Mouse (Mus musculus): ENCODE measurements at regions not wholly inside any gene's neighbourhood (a gene's known extent, or its start where the extent isn't known, plus 50 kb on each side); places are given as distances from the start of the nearest gene placed in this dataset.

DNA sequence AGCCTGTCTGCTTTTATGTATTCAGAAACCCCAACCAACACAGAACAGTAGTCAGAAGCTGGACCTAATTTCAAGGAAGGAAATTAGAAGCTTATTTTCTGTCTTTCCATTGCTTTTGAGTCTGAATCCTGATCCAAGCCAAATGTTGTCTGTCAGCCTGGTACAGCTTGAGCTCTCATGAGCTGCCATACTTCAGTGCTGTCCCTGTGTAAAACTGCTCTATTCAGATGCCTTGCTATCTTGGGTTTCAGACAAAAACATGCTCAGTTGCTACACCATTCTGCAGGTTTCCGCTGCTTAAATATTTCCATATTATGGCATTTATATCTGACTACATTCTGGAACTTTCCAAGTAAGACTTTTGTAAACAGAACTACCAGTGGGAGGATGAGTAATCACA lies 1403.2 kb downstream of the Epha7 start:
- peak; percentile 4 for DNase-seq (ENCODE audit: low spot score)

DNA sequence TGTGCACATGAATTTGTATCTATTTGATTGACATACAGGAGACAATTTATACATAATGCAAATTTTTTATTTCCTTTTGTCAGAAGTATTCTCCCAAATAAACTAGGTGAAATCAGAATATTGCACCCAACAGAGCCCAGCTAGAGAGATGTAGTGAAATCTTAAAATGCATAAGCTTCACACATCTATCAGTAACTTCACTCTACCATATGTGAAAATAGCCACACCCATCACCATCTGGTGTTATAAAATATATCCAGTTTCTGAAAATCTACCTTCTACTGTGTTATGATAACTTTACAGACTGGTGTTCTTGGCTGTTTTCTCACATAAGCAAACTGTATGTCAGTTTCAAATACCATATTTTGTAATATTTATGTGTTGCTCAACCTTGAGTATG lies 1414.2 kb downstream of the Epha7 start:
- no peak for DNase-seq (ENCODE audit: low spot score)

DNA sequence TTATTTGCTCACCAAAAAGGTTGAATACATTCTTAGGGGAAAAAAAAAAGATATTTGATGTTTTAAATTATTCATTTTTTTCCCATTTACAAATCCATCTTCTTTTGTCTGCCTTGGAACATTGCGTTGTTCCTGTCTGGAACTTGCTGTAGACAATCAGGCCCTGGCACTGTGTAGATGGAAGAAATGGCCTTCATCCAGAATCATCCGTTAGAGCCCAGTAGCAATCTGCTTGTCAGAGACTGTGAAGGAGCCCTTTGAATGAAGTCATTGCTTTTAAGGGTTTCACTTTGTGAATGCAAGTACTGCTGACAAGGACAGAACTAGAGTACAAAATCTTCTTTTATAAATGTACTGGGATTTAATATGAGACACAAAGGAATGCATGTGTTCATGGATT lies 1449.2 kb downstream of the Epha7 start:
- peak; percentile 1 for DNase-seq (ENCODE audit: low spot score)

DNA sequence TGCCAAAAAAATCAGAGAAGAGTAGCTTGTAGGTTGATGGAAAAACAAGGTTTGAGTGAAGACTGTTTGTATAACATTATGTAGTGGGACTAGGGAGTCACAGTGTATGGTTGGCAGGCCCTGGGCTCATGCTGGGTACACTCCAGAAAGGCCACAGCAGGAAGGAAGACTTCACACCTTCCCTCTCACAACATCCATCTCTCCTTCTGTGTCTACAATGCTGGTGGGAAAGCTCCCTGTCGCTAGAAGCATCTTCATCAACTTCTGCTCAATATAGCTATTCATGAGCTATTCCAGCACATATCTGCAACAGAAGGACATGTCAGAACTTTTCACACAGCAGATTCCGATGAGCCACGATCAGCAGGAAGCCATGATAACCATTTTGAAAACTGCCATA lies 1455.1 kb downstream of the Epha7 start:
- no peak for DNase-seq (ENCODE audit: low spot score)

DNA sequence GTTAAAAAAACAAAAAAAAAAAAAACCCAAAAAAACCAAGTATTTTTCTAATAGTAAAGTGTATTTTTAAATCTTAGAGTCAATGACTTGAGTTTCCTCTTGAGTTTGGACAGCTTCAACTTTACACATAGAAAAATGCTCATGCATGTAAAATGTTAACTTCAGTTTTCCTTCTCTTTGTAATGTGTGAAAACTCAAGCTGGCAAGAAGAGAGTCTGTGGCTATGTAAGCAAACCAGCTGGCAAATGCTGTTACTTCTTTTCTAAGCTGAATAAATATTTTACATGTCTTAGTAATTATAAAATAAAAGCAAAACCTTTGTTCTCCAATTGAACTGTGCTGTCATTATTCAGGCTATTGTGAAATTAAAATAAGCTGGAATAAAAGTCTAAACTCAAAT lies 1457.1 kb downstream of the Epha7 start:
- no peak for DNase-seq (ENCODE audit: low spot score)

DNA sequence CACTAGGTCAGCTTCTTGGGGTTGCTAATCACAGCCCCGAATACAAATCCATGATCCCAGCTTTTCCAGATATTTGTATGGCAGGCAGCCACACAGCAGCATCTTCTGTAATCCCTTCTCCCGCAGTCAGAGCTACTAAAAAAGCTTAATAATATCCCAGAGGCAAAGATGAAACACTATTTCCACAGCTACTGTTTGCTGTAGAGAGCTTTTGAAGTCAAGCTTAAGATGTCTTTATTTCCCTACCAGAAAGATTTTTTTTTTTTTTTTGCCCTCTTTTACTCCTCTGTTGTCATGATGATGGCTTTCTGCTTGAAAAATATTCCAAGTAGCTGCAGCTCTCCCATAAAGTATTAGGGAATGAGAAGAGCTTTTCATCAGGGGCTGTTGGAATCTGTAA lies 1499.5 kb downstream of the Epha7 start:
- no peak for DNase-seq (ENCODE audit: low spot score)

DNA sequence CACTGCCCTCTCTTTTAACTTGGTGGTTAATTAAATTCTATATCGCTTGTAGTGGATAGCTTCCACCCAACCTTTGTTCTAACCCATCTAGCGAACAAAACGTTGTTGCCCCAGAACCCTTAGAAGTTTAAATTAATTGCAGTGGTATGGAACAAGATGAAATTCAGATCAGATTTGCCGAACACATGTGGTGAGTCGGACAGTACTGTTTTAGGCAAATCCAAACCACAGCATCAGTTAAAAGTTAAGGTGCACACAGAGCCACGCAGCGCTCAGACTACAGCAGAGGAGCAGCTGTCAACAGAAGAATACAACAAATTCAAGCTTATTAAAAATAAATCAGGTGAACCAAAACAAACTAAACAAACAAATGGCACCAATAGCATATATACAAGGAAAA lies 1500.0 kb downstream of the Epha7 start:
- DNase-seq (ENCODE audit: low spot score): no peak

DNA sequence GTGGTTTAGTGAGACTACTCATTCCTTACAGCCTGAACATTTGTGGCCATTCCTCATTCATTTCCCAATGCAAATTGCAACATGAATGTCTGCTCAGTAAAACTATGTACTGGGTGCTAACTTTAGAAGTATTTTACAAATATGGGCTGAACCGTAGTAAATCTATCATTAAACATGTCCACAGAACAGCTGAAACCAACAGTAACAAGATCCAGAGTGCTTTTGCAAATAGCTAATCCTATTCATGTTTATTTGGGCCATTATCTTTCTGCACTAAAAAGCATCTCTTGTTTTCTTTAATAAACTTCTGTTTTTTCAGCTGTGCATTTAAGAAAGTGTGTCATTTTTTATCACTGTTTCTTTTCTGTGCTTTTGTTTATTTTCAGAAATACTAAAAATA lies 1502.4 kb downstream of the Epha7 start:
- DNase-seq (ENCODE audit: low spot score): no peak

DNA sequence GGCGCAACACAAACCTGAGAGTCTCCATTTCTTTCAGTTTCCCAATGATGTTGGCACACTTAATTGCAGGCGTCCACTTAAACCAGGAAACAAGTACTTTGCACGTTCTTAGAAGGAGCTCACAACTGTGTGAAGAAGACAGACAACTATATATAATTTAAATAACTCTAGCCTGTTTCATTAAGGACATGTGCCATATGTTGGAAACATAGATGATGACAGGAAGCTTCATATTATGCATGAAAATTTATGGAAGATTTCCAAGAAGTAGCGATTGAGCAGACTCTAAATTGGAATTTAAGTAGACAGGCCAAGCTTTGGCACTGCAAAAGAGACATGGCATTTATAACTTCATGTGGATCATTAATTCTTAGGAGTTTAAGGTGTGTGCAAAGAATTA lies 1504.1 kb downstream of the Epha7 start:
- no peak for DNase-seq (ENCODE audit: low spot score)

DNA sequence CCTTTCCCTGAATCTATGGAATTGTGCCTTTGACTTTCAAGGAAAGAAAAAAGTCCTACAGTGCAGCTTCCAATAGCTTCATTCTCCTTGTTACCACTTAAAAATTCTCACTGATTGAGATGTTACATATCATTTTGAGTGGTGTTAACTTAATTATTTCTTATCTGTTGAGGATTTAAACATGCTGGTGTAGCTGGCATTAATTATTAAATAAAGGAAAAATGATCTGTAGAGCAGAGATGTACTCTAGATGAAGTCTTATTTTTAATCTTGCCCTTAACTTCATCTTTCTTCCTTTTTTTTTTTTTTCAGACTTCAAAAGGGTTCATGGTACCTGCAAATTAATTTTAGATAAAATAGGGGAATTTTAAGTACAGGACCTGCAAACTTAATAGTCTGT lies 1507.1 kb downstream of the Epha7 start:
- DNase-seq (ENCODE audit: low spot score): no peak

DNA sequence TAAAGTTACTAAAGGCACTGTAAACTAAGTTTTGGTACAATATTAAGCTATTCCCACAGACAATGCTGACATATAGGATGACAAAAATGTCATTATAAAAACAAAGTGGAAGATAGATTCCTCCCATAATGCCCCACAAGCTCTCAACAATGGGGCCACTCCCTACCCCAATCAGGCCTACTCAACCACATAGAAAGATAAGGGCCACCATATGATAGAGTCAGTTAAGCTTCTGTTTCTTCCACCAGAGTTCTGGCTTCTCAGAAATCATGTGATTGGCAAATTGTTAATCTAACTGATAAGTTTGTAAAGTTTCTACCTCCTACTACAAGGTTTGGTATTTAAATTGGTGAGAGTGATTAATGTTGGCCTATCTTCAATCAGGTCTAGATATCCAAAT lies 1534.6 kb downstream of the Epha7 start:
- DNase-seq (ENCODE audit: low spot score): no peak
